Mouse (Mus musculus) B cell, adult 67 days (primary cell): Measurements from ENCODE around the gene Polg. TPM values are rescaled to one million over a fixed set of nuclear protein-coding genes. Genes with fewer than 3 reads are reported as not detected.

ENCODE experiments used
- total RNA-seq, 2 experiments: library from RNA; stranded (reverse); gene quantifications; 4 replicates each; pipeline ENCODE4 v1.2.4; 2023

Gene Polg
- 100 to 1,000 TPM; 178 to 191 TPM for total RNA-seq

GRCm38 (mm10) chr7:79466053-79466901 lies at the start of gene Polg:
Gene Polg, minus strand, starts transcription at chr7:79466362.

Other genes with a start within 250 kb of the Polg start
- gene Abhd2, start 193.2 kb downstream of the Polg start, total RNA-seq = 10 to 100 TPM; 77.4 to 79.3 TPM
- gene Rlbp1, start 79.3 kb downstream of the Polg start, total RNA-seq = not detected
- gene Fanci, start 74.4 kb downstream of the Polg start, total RNA-seq = 1 to 10 TPM; 3.0 to 4.1 TPM
- gene Rhcg, start 151.3 kb upstream of the Polg start, total RNA-seq = not detected
- gene Ticrr, start 193.8 kb upstream of the Polg start, total RNA-seq = 1 to 10 TPM; 2.7 to 4.1 TPM
- gene Kif7, start 249.4 kb upstream of the Polg start, total RNA-seq = under 1 TPM in 1 of 2 experiments, not detected in 1; 0.23 TPM